Mouse (Mus musculus) midbrain, embryonic 11.5 days (tissue): ENCODE data around the gene Aff3. TPM values are rescaled to one million over a fixed set of nuclear protein-coding genes. Genes with fewer than 3 reads are reported as not detected.

Source experiments
- ATAC-seq: fragments of 200-750 bp; cut with Nextera tagmentation; 2 replicates; pipeline ENCODE4 v1.8.0; 2017; ENCODE audit warnings: moderate TSS enrichment, moderate library complexity; ENCODE audit not compliant: low FRiP score
- DNase-seq: peaks from one replicate; pipeline ENCODE4 v3.0.0; 2015; ENCODE audit warnings: low spot score; ENCODE audit errors: missing footprints
- H3K27ac ChIP-seq: fragments of 300-500 bp; sonication (generic); 2 replicates; pipeline ENCODE4 v1.5.1; 2014; ENCODE audit warnings: low read depth, low read length
- H3K27me3 ChIP-seq: fragments of 300-500 bp; sonication (generic); 2 replicates; pipeline ENCODE4 v1.6.1; 2014; ENCODE audit warnings: mild to moderate bottlenecking, low read length, moderate library complexity, mixed read lengths; ENCODE audit not compliant: control insufficient read depth, insufficient read depth
- H3K36me3 ChIP-seq: fragments of 300-500 bp; sonication (generic); 2 replicates; pipeline ENCODE4 v1.6.1; 2014; ENCODE audit warnings: mild to moderate bottlenecking, low read length, moderate library complexity, mixed read lengths; ENCODE audit not compliant: control insufficient read depth, insufficient read depth
- H3K4me1 ChIP-seq: fragments of 300-500 bp; sonication (generic); 2 replicates; pipeline ENCODE4 v1.6.1; 2014; ENCODE audit warnings: low read length; ENCODE audit not compliant: control insufficient read depth, insufficient read depth
- H3K4me2 ChIP-seq: fragments of 300-500 bp; sonication (generic); 2 replicates; pipeline ENCODE4 v1.6.1; 2014; ENCODE audit warnings: mild to moderate bottlenecking, moderate library complexity
- H3K4me3 ChIP-seq: fragments of 300-500 bp; sonication (generic); 2 replicates; pipeline ENCODE4 v1.5.1; 2014; ENCODE audit warnings: low read depth, low read length
- H3K9ac ChIP-seq: fragments of 300-500 bp; sonication (generic); 2 replicates; pipeline ENCODE4 v1.6.1; 2014; ENCODE audit warnings: low read length
- H3K9me3 ChIP-seq: fragments of 300-500 bp; sonication (generic); 2 replicates; pipeline ENCODE4 v1.6.1; 2016; ENCODE audit warnings: low read length; ENCODE audit not compliant: control insufficient read depth
- WGBS: fragments of 180-500 bp; shearing (Covaris S2); extraction: QIAGEN DNeasy Blood & Tissue Kit; methylation state at CpG from one replicate; pipeline ENCODE4 v1.1.7; 2014; 5-methylcytosine and 5-hydroxymethylcytosine counted together
- polyA plus RNA-seq: library from polyadenylated mRNA; unstranded; fragments of >200 nt; fragmentation: Nextera tagmentation; extraction: Ambion mirVana; gene quantifications from 2 replicates; pipeline ENCODE4 v1.2.1, GENCODE M21; 2014

Gene Aff3
- polyA plus RNA-seq, 1 experiment from 2014 or later, result 16.3 TPM

GRCm38 (mm10) chr1:38291497-38291896, 373.3 kb downstream of the Aff3 start:
- H3K4me2 ChIP-seq, result no peak overlapping the region
- H3K9me3 ChIP-seq, result no peaks in the 10 kb centered on the region
- no peaks in the 10 kb centered on the region for H3K27me3 ChIP-seq
- ATAC-seq, result no peak
- no peak overlapping the region for H3K9ac ChIP-seq
- no peaks in the 10 kb centered on the region for H3K36me3 ChIP-seq
- DNase-seq, result no peak
- H3K27ac ChIP-seq, result no peak overlapping the region
- 70% methylated on average over 4 of the region's 4 CpGs for WGBS
- H3K4me3 ChIP-seq, result no peak overlapping the region
- no peaks in the 10 kb centered on the region for H3K4me1 ChIP-seq

GRCm38 (mm10) chr1:38290881-38291280, 373.9 kb downstream of the Aff3 start:
- no peak overlapping the region for H3K4me3 ChIP-seq
- no peaks in the 10 kb centered on the region for H3K27me3 ChIP-seq
- H3K27ac ChIP-seq, result no peak overlapping the region
- DNase-seq (no peak), ATAC-seq (no peak)
- H3K4me2 ChIP-seq, result no peak overlapping the region
- no peaks in the 10 kb centered on the region for H3K9me3 ChIP-seq
- no peaks in the 10 kb centered on the region for H3K36me3 ChIP-seq
- no peaks in the 10 kb centered on the region for H3K4me1 ChIP-seq
- no peak overlapping the region for H3K9ac ChIP-seq
- 97% methylated on average over 7 of the region's 7 CpGs for WGBS

GRCm38 (mm10) chr1:38289891-38290290, 374.9 kb downstream of the Aff3 start:
- H3K9ac ChIP-seq, result no peak overlapping the region
- DNase-seq (no peak), ATAC-seq (no peak)
- WGBS, result 88% methylated on average over 5 of the region's 5 CpGs
- H3K27me3 ChIP-seq, result no peaks in the 10 kb centered on the region
- H3K9me3 ChIP-seq, result no peaks in the 10 kb centered on the region
- no peaks in the 10 kb centered on the region for H3K36me3 ChIP-seq
- no peak overlapping the region for H3K4me3 ChIP-seq
- no peak overlapping the region for H3K4me2 ChIP-seq
- no peaks in the 10 kb centered on the region for H3K4me1 ChIP-seq
- no peak overlapping the region for H3K27ac ChIP-seq

DNA sequence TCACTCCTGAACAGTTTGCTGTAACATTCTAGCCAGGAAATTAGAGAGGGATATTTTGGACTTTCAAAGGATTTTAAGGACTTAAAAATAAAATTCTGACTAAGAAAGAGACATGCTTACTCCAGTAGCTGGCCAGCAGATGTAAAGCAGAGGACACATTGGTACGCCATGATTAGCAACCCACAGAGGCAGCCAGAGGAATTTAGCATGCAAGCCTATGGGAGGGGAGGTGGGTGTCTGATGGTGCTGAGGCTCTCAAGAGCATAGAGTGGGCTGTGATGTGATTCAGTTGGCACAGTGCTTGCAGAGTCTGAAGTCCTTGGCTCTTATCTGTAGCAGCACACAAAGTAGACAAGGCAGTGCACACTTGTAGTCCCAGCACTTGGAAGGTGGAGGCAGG, 376.0 kb downstream of the Aff3 start:
- DNase-seq, result no peak
- no peaks in the 10 kb centered on the region for H3K4me1 ChIP-seq
- H3K27ac ChIP-seq, result no peak overlapping the region
- ATAC-seq, result no peak
- no peaks in the 10 kb centered on the region for H3K9me3 ChIP-seq
- no peak overlapping the region for H3K9ac ChIP-seq
- no peak overlapping the region for H3K4me2 ChIP-seq
- 83% methylated on average over 1 of the region's 1 CpGs for WGBS
- H3K36me3 ChIP-seq, result no peaks in the 10 kb centered on the region
- H3K27me3 ChIP-seq, result no peaks in the 10 kb centered on the region
- H3K4me3 ChIP-seq, result no peak overlapping the region

GRCm38 (mm10) chr1:38286551-38286950, 378.2 kb downstream of the Aff3 start:
- H3K9me3 ChIP-seq, result no peaks in the 10 kb centered on the region
- H3K36me3 ChIP-seq, result no peaks in the 10 kb centered on the region
- ATAC-seq (no peak), DNase-seq (no peak)
- H3K4me2 ChIP-seq, result no peak overlapping the region
- H3K27ac ChIP-seq, result no peak overlapping the region
- no peak overlapping the region for H3K4me3 ChIP-seq
- H3K9ac ChIP-seq, result no peak overlapping the region
- 95% methylated on average over 1 of the region's 1 CpGs for WGBS
- H3K4me1 ChIP-seq, result no peaks in the 10 kb centered on the region
- no peaks in the 10 kb centered on the region for H3K27me3 ChIP-seq

DNA sequence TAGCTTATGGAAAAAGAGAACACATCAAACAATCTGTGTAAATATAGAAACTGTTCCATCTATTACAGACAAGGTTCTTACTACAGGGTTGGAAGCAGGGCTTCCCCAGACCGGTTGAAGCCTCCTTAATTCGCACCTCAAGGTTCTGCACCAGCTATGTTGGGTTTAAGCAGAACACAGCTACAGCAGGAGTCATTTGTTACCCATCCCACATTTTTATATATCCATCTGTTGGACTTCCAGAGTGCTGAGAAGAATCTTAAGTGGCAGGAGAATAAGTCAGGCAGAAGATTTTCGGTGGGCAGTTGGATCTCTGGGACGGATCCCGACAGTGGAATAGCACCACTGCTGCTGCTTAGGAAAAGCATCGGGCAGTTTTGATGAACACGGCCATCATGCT, 384.2 kb downstream of the Aff3 start:
- Histone ChIP-seq H3K27ac (no peak overlapping the region), H3K9me3 (no peaks in the 10 kb centered on the region), H3K4me3 (no peak overlapping the region), H3K9ac (no peak overlapping the region), H3K4me2 (no peak overlapping the region), H3K36me3 (no peaks in the 10 kb centered on the region), H3K27me3 (no peaks in the 10 kb centered on the region), H3K4me1 (no peaks in the 10 kb centered on the region)
- WGBS, result 95% methylated on average over 7 of the region's 7 CpGs
- DNase-seq (no peak), ATAC-seq (no peak)

GRCm38 (mm10) chr1:38271312-38271711, 393.4 kb downstream of the Aff3 start:
- Histone ChIP-seq H3K36me3 (no peaks in the 10 kb centered on the region), H3K9me3 (no peaks in the 10 kb centered on the region), H3K27ac (no peak overlapping the region), H3K27me3 (no peaks in the 10 kb centered on the region), H3K4me2 (no peak overlapping the region), H3K4me1 (peaks cover 2% of the 10 kb centered on the region; the same call in 1 of the 2 replicates), H3K9ac (no peak overlapping the region), H3K4me3 (no peak overlapping the region)
- no peak for ATAC-seq
- no peak for DNase-seq
- 100% methylated on average over 2 of the region's 2 CpGs for WGBS

DNA sequence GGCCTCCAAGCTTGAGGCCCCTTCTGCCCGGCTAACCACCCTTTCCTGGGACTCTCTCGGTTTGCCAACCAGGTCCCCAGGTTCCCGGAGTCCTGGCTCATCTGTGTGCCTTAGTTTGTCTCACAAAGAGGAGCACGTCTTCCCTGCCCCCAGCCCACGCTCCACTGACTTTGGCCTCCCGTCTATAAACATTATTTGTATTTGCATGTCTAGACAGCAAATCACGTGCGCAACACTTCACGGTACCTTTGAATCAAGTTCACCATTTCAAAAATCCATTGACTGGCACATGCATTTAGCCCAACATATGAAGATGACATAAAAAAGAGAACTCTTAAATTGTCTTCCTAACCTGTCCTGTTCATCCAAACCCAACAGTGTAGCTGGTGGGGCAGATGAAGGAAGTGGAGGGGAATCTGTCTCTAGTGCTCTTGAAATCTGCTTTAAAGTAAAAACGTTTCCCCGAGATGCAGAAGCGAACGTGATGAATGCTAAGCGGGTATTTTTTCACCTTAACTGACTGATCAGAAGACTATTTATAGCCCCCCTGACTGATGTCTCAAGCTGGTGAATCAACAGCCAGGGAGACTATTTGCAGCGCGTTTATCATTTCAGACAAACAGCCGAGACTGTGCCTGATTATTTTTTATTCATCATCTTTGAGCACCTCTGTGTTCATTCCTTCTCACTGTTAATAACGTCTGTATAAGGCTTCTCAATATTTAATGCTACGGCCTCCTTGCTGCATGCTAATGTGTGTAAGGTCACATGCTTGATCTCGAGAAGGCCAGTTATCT, 396.3 kb downstream of the Aff3 start:
- H3K9me3 ChIP-seq, result no peaks in the 10 kb centered on the region
- no peak for DNase-seq
- H3K4me3 ChIP-seq, result no peak overlapping the region
- H3K4me1 ChIP-seq, result peaks cover 6% of the 10 kb centered on the region
- H3K9ac ChIP-seq, result no peak overlapping the region
- no peak for ATAC-seq
- H3K36me3 ChIP-seq, result no peaks in the 10 kb centered on the region
- H3K4me2 ChIP-seq, result no peak overlapping the region
- WGBS, result 71% methylated on average over 20 of the region's 20 CpGs
- H3K27ac ChIP-seq, result no peak overlapping the region; the same call in 1 of the 2 replicates
- no peaks in the 10 kb centered on the region for H3K27me3 ChIP-seq

DNA sequence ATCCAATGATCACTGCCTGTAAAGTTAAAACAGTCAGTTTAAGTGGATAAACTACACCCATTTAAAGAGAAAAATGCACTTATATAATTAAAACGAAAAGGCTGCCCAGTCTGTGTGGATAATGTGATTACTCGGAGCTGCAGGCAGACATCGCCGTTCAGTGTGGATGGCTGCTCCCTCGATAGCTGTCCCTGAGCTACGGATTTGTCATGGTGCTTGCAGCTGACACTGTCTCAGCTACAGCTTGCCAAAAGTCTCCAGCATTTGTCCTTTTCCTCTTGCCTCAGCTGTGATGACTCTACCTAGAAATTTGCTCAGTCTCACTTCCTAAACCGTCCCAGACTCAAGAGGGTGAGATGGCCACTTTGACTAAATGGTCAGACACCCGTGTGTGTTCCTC, 401.5 kb downstream of the Aff3 start:
- H3K4me2 ChIP-seq, result no peak overlapping the region

More for the DNA sequence above, 401.5 kb downstream of the Aff3 start:
- no peak overlapping the region for H3K9ac ChIP-seq
- 44% methylated on average over 8 of the region's 8 CpGs for WGBS
- no peaks in the 10 kb centered on the region for H3K36me3 ChIP-seq
- DNase-seq (peak; percentile 87), ATAC-seq (peak; percentile 80)
- H3K4me1 ChIP-seq, result peaks cover 15% of the 10 kb centered on the region
- H3K9me3 ChIP-seq, result no peaks in the 10 kb centered on the region
- H3K4me3 ChIP-seq, result no peak overlapping the region
- H3K27ac ChIP-seq, result no peak overlapping the region
- no peaks in the 10 kb centered on the region for H3K27me3 ChIP-seq
